Mouse (Mus musculus): ENCODE data around the gene Zfp383. TPM values are rescaled to one million over a fixed set of nuclear protein-coding genes. Genes with fewer than 3 reads are reported as not detected.
"Not testable (repeated sequence)": the region's sequence is repeated elsewhere in the genome, so short reads cannot be mapped to it uniquely, and the experiment has no call there.

Gene Zfp383
- total RNA-seq, 4 experiments from 2014 or later, result 6.6 to 11.0 (median 8.9) TPM

DNA sequence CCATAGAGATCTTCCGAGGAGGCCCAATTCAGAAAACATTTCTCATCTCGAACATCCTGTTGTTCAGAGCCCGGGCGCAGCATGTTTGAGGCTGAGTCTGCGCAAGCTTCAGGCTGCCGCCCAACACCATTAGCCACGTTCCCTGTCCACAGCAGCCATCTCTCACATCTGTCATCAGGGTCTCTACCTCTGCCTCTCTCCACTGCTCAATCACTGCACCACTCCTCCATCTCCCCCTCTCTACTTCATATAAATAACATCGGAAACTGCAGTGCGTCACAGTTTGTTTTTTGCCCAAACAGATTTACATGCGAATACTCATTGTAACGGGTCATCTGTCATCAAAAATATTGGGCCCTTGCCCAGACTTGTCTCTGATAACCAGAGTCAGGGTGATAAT is 33.0 kb downstream of the Zfp383 start:
- DNase-seq, result no peak

- DNase-seq, result no peak
Measured at GRCm38 (mm10) chr7:29942740-29943139, 34.7 kb downstream of the Zfp383 start.

DNA sequence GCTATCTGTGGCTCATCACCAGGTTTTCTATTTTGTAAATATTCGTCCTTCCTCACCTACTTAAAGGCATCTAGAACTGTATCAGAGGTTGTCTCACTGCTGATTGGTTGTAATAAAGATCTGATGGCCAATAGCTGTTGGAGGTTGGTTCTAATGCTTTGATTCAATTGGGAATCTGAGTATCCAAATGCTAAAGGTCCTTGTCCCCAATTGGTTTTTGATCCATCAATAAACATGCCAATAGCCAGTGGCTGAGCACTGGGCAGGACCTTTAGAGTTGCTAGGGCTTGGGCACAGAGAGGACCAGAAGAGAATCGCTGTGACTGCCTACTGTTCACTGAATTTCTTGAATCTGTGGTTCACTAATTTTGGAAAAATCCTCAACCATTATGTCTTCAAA is 35.7 kb downstream of the Zfp383 start:
- DNase-seq, result no peak

- no peak for DNase-seq
Measured at GRCm38 (mm10) chr7:29944201-29944600, 36.2 kb downstream of the Zfp383 start.

DNA sequence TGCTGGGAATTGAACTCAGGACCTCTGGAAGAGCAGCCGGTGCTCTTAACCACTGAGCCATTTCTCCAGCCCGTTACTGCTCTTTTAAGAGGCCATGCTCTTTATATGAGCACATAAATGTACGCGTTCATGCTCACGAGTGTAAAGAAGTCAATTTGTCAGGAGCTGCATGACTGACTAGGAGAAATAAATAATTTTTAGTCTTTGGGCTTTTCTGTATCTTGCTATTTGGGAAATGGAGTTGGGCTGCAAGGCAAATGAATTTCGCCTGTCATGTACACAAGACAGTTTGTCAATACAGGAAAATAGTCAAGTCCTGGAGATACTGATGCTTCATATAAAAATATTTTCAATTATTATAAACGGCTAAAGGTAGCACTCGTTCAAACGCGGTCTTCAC is 45.1 kb downstream of the Zfp383 start:
- no peak for DNase-seq

DNA sequence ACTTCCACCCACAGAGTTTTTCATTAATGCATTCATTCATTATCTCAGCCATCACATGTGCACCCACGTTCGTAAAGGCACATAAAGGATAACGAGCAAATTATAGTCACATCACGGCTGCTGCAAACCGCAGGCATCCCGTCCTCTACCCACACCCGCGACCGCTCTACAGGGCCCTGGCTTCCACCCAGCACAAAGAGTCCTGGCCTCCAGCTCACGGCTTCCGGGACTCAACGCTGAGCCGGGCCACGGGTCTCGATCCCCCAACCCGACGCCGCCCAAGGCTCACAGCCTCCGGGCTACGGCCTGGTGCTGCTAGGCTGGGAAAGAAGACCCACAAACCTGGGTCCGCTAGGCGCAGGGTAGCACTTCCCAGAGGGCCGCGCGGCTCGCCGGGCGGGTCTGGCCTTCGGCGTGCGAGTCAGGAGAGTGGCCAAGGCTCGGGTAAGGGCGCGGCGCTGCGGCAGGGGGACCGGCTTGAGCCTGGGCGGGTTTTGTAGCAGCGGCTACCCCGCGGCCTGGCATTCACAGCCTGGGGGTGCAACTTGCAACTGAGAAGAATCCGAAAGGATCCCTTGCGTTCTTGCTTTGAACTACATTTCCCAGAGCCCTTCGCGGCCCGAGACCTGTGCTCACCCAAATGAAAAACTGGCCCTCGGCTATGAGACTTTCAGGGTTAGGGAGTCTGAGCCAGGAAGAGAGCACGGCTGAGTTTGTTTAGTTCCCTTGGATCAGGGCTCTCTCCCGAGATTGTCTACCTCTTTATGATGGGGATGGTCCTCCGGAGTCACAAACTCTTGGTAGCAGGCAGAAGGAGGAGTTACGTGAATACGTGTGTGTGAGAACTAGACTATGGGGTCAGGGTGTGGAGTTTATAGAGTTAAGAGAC is 45.7 kb downstream of the Zfp383 start, which contains the start of gene Zfp74:
TSS of gene Zfp74 (minus strand) at position 577 of the 889 bp plus-strand sequence.
- DNase-seq, result peak; percentile 77

GRCm38 (mm10) chr7:29954731-29955130 is 46.7 kb downstream of the Zfp383 start:
- peak; percentile 16 for DNase-seq

GRCm38 (mm10) chr7:29956257-29956656 is 48.2 kb downstream of the Zfp383 start:
- no peak for DNase-seq

DNA sequence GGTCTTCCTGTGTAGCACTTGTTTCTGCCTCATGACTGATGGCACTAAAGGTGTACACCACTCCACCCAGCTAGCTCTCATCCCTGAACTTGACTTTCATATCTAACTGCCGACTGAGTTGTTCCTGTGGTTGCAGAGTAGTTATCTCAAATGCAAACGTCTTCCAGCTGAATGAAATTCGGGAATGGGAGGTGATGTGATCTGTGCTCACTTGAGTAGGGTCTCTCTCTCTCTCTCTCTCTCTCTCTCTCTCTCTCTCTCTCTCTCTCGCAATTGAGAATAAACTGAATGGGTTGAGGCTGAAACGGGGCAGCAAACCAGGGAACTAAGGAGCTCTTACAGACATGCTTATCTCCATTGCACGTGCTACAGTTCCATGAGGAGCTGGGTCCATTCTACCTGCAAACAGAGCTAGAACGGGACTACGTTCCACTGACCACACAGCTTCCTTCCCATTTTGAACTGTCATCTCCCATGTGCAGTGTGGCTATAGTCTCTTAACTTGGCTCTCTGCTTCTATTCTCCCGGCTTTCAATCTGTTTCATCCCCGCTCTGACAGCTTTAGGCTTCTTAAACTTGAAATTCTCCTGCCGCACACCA is 50.2 kb downstream of the Zfp383 start:
- no peak for DNase-seq

DNA sequence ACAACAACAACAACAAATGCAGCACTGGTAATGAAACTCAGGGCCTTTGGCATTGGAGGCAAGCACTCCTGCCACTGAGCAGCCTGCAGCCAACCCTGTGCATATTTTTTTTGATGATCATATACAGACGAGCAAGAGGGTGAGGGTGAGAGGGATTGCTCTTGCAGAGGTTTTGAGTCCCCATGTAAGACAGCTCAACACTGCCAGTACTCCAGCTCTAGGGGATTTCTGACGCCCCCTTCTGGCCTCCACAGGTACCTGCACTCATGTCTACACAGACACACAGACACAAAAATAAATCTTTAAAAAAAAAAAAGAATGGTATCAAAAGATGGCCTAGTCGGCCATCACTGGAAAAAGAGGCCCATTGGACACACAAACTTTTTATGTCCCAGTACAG is 51.0 kb downstream of the Zfp383 start:
- DNase-seq, result no peak

- DNase-seq, result not testable (repeated sequence)
Measured at GRCm38 (mm10) chr7:29965115-29965810, 57.2 kb downstream of the Zfp383 start.

Small RNA genes lying within 50 kb of the gene (microRNA-seq; reads per million reads assigned to microRNA genes)
- gene Mir7668, result 0.34 to 0.53 reads per million in 2 experiments

Other genes starting within 250 kb of the Zfp383 start
- gene Catsperg2, start 181.2 kb upstream of the Zfp383 start, total RNA-seq (2022), result under 1 TPM in 2 of 4 experiments, not detected in 2; 0.12 to 0.16 TPM
- gene Zfp84, start 139.7 kb upstream of the Zfp383 start, total RNA-seq (2022), result 10 to 100 TPM; 13.3 to 17.8 (median 16.4) TPM
- gene Zfp30, start 124.2 kb upstream of the Zfp383 start, total RNA-seq (2022), result 1 to 10 TPM; 3.5 to 5.2 (median 4.2) TPM
- 10 to 100 TPM; 18.3 to 25.2 (median 21.9) TPM for gene Zfp790, start 92.1 kb upstream of the Zfp383 start, total RNA-seq (2022)
- 1 to 10 TPM in 3 of 4 experiments, under 1 TPM in 1; 0.94 to 1.7 (median 1.2) TPM for gene Zfp940, start 54.6 kb upstream of the Zfp383 start, total RNA-seq (2022)
- gene Zfp420, start 48.2 kb upstream of the Zfp383 start, total RNA-seq (2022), result 1 to 10 TPM; 5.4 to 9.8 (median 8.1) TPM
- gene Zfp27, start 1.7 kb upstream of the Zfp383 start, total RNA-seq (2022), result 10 to 100 TPM; 10.4 to 16.1 (median 11.8) TPM
- gene Zfp74, start 45.9 kb downstream of the Zfp383 start, total RNA-seq (2022), result 10 to 100 TPM; 11.0 to 14.6 (median 12.1) TPM
- 10 to 100 TPM; 10.7 to 13.1 (median 11.9) TPM for gene Zfp568, start 75.7 kb downstream of the Zfp383 start, total RNA-seq (2022)
- gene Zfp14, start 143.2 kb downstream of the Zfp383 start, total RNA-seq (2022), result 1 to 10 TPM; 3.7 to 6.6 (median 4.9) TPM
- gene Zfp82, start 164.7 kb downstream of the Zfp383 start, total RNA-seq (2022), result 1 to 10 TPM in 3 of 4 experiments, under 1 TPM in 1; 0.86 to 3.3 (median 2.8) TPM
- 1 to 10 TPM in 1 of 4 experiments, under 1 TPM in 1, not detected in 2; 0.48 to 2.2 TPM for gene Gm26920, start 182.2 kb downstream of the Zfp383 start, total RNA-seq (2022)
- 1 to 10 TPM; 1.9 to 4.7 (median 4.1) TPM for gene Zfp566, start 182.3 kb downstream of the Zfp383 start, total RNA-seq (2022)
- 10 to 100 TPM; 39.9 to 66.1 (median 44.5) TPM for gene Zfp260, start 186.6 kb downstream of the Zfp383 start, total RNA-seq (2022)
- gene Zfp382, start 213.7 kb downstream of the Zfp383 start, total RNA-seq (2022), result 1 to 10 TPM; 3.6 to 5.7 (median 4.5) TPM

All from adrenal gland, adult 8-10 months (tissue).